Mouse (Mus musculus) bone marrow macrophage, adult 2 months (primary cell): ENCODE data around the gene Trim2.

Experiments used
- CTCF ChIP-seq: IDR thresholded peaks from 2 replicates; pipeline ENCODE4 v1.5.1; 2012; ENCODE audit warnings: low read depth, mild to moderate bottlenecking, low read length, moderate library complexity
- POLR2A ChIP-seq: IDR thresholded peaks from 2 replicates; pipeline ENCODE4 v1.6.1; 2012; ENCODE audit warnings: mild to moderate bottlenecking, low read depth, low read length, borderline replicate concordance

DNA sequence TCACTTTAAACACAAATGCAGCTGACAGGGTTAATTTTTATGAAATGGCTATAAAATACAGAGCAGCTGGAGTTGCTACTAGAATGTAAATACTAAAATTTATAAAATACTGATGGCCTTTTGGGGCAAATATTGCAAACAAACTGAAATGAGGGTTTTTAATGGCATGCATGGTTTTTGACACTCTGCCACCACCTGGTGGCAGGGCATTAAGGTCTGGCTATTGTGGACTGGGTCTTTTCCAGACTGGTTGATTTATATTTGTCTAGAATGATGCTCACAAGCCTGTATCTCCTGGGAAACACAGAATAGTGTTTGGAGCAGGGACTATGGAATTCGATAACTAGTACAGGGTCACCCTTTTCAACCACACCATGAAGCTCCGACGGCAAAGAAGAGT lies 183.2 kb downstream of the Trim2 start:
- no peak for TF ChIP-seq POLR2A
- TF ChIP-seq CTCF: no peak
